Mouse (Mus musculus) naive thymus-derived CD4-positive, alpha-beta T cell, adult 2 months (primary cell): ENCODE measurements around the gene Myo3b.
"Not testable (repeated sequence)": the region's sequence is repeated elsewhere in the genome, so short reads cannot be mapped to it uniquely, and the experiment has no call there.

Experiments
- DNase-seq: peaks from one replicate; pipeline ENCODE4 v3.0.0-alpha.2; 2011; ENCODE audit warnings: low read depth

The Myo3b gene

DNA sequence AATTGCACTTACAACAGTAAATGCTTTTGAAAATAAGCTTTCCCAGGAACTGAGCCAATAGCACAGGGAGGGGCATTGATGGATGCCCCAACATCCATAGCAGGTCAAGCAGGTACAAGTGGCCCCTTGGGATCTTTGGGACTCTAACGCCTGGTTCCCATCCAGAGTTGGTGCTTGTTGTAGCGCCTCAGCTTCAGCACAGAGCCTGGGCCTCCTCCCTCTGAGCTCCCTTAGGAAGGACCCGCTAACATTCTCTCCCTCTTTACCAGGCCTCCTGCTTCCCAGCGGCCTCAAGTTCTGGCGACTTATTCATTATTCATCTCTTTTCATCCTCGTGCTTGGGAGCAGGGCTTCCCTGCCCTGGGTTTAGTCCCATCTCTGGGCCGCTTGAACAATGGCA lies at the start of gene Myo3b:
TSS of gene Myo3b (plus strand) at position 375 of the 400 bp plus-strand sequence.
- no peak for DNase-seq

- no peak for DNase-seq
These were observed 49.7 kb upstream of the Myo3b start for GRCm38 (mm10) chr2:69989224-69989623.

GRCm38 (mm10) chr2:69990647-69991046 lies 48.3 kb upstream of the Myo3b start:
- DNase-seq, result peak; percentile 18

DNA sequence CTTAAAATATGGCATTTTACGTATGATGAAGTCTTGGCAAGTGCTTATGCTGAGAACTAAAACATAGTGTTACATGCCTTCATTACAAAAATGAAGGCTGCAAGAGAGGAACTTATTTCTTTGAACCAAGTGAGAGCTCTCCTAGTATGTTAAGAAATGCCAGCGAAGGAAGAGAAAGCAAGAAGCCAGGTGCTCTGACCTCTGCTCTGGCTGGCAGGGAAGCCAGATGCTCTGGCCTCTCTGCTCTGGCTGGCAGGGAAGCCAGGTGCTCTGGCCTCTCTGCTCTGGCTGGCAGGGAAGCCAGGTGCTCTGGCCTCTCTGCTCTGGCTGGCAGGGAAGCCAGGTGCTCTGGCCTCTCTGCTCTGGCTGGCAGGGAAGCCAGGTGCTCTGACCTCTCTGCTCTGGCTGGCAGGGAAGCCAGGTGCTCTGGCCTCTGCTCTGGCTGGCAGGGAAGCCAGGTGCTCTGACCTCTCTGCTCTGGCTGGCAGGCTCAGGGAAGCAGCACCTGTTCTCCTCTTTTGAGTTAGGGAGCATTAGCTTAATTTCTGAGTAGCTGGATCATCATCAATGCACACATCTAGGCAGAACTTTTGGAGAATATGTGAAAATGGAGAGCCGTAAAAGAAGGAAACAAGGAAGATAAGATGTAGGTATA lies 44.7 kb upstream of the Myo3b start:
- not testable (repeated sequence) for DNase-seq

- DNase-seq, result peak; percentile 46
These were observed 44.1 kb upstream of the Myo3b start for GRCm38 (mm10) chr2:69994779-69995178.

GRCm38 (mm10) chr2:69999097-69999770 lies 39.7 kb upstream of the Myo3b start:
- no peak for DNase-seq

DNA sequence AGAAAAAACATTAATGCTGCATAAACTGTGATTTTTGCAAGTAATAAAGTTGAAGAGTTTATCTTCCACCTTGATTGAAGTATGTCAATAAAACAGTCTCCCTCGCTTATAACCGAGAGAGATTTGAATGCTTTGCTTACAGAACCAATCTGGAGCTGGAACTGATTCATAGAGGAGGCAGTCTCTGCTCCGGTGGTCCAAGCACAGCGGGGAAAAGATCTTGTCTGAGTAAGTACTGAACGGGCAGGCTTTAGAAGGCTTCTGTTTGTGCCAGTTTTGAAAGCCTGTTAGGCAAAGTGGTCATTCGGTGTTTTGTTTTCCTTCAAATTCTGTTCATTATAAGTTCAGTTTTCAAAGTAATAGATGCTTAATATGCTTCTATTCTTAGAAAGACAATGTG lies 38.6 kb upstream of the Myo3b start:
- DNase-seq, result no peak

DNA sequence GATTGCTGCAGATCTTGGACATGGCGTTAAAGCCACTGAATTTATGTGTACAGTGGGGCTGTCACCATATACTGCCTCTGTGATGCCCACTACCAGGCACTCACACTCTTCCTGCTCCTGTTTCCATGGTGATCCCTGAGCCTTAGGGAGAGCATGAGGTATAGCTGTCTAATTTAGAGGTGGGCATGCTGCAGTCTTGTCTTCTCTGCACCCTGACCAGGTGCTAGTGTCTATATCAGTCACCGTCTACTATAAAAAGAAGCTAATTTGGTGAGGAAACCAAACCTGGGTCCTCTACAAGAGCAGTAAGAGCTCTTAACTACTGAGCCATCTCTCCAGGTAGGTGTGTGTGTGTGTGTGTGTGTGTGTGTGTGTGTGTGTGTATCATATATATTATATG lies 32.4 kb upstream of the Myo3b start:
- DNase-seq, result no peak

DNA sequence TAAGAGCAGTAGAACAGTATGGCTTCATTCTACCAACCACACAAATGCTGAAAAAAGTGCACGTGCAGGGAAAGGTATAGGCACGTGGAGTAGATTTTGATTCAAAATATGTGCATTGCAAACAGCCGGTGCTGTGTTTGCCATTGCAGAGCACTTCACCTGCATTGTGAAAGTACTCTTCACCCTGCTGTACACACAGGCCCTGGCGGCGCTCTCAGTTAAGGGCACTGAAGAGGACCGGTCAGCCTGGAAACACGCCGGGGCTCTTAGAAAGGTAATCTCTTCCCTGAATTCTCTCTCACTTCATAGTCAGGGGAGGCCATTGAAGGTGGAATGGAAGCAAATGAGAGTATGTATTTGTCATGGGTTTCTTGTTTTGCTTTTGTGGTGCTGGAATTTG lies 26.0 kb upstream of the Myo3b start:
- no peak for DNase-seq

DNA sequence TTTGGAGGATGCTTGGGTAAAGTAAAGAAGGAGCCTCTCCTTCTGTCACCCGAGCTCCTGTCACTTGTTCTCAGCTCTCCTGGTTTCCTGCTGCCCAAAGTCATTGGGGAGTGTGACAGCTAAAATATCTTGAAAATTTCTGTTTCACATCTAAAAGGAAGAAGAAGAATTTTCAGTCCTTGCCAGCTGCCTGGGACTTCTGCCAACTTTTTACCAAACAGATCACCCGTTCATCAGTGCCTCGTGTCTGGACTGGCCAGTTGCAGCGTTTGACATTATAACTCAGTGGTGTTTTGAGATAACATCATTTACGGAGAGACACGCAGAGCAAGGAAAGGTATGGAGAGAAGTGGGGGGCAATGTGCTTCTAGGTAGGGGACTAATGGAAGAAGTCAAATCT lies 20.7 kb upstream of the Myo3b start:
- DNase-seq, result no peak

- DNase-seq, result no peak
These were observed 14.5 kb upstream of the Myo3b start for GRCm38 (mm10) chr2:70024454-70024853.

- no peak for DNase-seq
These were observed 13.2 kb upstream of the Myo3b start for GRCm38 (mm10) chr2:70025711-70026110.

DNA sequence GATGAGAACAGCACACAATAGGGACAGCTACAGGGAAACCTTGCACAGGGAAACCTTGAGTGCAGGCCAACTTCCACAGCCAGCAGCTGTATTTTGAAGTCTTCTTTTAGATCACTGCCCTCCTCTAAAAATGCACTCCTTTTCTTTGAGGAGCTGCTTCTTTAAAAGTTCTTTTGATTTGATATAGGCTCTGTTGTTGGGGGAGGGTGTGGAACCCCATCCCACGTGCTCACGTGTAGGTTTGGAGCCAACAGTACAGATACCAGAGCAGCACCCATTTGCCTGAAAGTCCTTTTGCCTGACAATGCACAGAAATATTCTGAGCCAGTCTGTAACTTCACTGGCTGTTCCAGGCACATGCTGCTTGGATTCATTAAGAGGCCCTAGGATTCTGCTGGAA lies 7.5 kb upstream of the Myo3b start:
- DNase-seq, result no peak

DNA sequence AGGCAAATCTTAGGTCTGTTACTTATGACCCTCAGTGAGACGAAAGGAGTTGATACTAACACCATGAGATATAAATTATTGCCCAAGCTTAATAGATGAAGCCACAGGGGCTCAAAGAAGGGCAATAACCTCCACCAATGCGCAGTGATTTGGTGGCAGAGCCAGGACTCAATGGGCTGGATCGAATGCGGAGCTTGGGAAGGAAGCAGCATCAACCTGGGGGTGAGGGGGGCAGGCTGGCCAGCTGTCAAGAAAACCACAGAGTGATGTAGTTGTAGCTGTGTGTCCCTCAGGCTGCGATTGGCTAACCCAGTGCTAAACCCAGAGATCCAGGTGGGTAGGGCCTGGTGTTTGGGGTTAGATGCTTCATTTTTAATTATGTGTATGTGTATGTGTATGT lies 4.0 kb upstream of the Myo3b start:
- no peak for DNase-seq

DNA sequence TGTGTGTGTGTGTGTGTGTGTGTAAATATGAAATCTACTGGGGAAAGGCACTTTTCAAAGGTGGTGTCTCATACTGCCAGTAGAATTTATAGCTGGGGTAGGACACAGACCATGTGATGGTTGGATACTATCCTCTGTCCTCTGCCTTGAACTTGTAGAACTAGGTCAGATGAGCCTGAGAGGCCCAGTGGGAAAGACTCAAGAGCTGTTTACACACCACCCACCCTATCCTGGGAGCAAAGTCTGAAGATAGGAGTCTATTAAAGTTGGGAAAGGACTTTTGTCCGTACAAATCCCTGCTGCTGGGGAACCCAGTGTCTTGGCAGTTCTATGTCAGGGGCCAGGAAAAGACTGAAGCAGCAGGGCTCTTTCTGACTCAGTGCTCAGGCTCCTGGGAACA lies 3.6 kb upstream of the Myo3b start:
- DNase-seq, result no peak

- peak; percentile 60 for DNase-seq
These were observed 1.7 kb upstream of the Myo3b start for GRCm38 (mm10) chr2:70037221-70037620.

GRCm38 (mm10) chr2:70044466-70044865 lies 5.5 kb downstream of the Myo3b start:
- no peak for DNase-seq

DNA sequence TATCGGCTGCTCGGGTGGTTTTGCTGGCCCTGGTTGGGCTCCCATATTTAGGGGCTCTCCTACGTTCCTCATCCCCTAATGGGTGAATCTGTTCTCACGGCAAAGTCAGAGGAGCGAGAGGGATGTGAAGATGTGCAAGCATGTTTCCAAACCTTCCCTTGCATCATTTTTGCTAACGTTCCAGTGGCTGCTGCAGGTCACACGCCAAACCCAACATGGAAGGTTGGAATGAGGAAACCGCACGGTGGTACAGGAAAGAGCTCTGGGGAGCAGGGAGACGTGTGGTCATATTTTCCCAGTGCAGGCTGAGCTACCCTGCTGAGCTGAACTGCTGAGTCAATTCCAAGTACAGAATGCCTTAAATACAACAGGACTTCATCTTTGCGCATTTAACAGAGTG lies 8.9 kb downstream of the Myo3b start:
- no peak for DNase-seq

DNA sequence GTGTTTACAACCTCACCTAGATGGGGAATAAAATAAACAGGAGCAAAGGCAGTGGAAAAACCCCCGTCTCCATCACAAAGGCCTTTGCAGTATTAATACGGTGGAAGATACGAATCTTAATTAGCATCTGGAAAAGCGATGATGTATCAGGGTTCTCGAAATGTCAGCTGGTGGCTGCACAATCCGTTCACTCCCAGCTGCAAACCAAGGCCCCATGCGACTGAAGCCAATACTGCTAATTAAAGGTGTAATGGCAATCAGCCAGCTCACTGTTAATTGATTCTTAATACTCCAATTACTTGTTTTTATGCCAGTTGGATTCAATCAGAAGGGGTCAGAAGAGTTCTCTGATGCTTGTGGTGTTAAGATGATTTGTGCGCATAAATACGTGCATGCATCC lies 14.9 kb downstream of the Myo3b start:
- no peak for DNase-seq

DNA sequence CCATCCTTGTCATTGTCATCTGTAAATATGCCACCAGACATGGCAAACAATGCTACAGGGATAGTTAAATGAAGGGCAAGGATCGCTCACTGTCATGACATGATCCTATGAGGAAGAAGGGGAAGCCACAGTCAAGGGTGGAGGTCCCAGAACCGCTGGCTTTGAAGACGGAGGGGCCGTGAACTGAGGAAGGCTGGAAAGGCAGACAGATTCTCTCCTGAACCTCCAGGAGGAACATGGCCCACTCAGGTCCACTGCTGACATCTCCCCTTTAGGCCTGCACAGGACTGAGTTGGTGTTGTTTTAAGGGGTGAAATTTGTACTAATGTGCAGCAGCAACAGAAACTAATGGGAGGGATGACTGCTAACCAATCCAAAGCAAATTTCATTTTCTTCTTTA lies 19.3 kb downstream of the Myo3b start:
- no peak for DNase-seq

DNA sequence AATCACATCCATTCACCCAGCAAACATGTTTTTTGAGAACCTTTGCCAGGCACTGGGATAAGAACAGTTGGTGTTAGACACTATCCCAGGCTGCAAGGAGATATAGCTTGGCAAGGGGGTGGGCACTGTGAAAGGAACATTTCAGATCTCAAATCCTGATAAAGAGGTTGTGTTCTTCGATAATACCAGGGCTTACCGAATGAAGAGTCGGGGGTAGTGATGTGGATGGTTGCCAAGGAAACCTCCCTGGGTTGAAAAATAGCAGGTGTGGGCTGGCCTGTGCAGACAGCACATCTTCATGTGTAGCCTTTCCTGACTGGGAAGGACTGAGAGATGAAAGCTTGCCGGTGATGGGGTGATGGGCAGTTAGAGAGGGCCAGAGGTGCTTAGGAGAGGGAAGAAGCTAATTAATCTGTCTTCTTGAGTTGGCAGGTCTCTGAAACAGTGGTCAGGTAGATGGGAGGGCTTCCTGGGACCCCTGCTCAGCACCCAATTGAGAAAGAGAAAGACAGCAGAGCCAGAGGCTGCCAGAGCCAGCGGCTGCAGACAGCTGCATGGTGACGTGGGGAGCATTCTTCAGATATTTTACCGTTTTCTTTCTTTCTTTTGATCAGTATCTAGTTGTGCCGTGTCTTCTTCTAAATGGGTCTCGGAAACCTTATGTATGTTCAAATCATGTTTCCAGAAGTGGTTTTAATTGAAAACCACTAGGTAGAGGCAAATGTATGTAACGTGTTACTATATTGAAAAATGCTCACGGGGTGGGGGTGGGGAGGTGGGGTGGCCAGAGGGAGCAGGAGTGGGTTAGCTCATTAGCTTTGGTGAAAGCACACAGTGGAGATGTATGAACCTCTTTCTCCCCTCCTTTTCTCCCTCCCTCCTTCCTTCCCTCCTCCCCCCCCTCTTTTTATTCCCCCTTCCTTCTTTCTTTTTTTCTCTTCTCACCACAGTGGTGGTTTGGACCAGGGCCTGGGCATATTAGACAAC lies 21.7 kb downstream of the Myo3b start:
- DNase-seq, result no peak

DNA sequence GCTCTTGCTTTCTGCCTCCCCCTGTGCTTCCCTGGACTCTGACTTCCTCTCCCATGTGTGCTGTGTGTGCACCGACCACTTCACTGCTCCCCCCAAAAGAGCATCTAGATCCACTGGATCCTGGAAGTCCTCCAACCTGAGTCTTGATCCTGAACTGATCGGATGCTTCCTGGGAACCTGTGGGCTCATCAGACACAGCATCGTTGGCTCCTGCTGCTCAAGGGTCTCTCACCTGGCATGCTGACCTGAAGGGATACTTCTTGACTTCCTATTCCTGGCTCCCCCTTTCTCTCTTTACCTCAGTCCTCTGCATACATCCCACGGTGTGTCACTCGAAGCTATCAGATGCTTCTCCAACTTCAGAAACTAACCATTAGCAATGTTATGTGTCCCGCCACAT lies 26.2 kb downstream of the Myo3b start:
- no peak for DNase-seq
